Mouse (Mus musculus): ENCODE measurements at regions not wholly inside any gene's neighbourhood (a gene's known extent, or its start where the extent isn't known, plus 50 kb on each side); places are given as distances from the start of the nearest gene placed in this dataset.

GRCm38 (mm10) chr10:101038630-101039029, 448.3 kb downstream of the 1700017N19Rik start:
- TF ChIP-seq CTCF (IDR thresholded peaks at IDR 0.05; ENCODE audit: control insufficient read depth, insufficient read depth, insufficient replicate concordance, low read depth, low read length): no peak
- TF ChIP-seq POLR2A (IDR thresholded peaks at IDR 0.05; ENCODE audit: control insufficient read depth, low read depth, low read length): no peak
- Histone ChIP-seq H3K27me3 (ENCODE audit: control insufficient read depth, insufficient read depth, low read length) (no peaks in the 10 kb centered on the region), H3K36me3 (ENCODE audit: control insufficient read depth, insufficient read depth, low read length) (no peaks in the 10 kb centered on the region), H3K4me1 (ENCODE audit: control insufficient read depth, insufficient read depth, low read length) (no peaks in the 10 kb centered on the region), H3K27ac (ENCODE audit: control insufficient read depth, insufficient read depth, low read depth, low read length) (no peak overlapping the region), H3K4me3 (ENCODE audit: control insufficient read depth, low read depth, low read length) (no peak overlapping the region)

- Histone ChIP-seq H3K4me1 (ENCODE audit: control insufficient read depth, insufficient read depth, low read length) (no peaks in the 10 kb centered on the region), H3K4me3 (ENCODE audit: control insufficient read depth, low read depth, low read length) (no peak overlapping the region), H3K27ac (ENCODE audit: control insufficient read depth, insufficient read depth, low read depth, low read length) (no peak overlapping the region), H3K27me3 (ENCODE audit: control insufficient read depth, insufficient read depth, low read length) (no peaks in the 10 kb centered on the region), H3K36me3 (ENCODE audit: control insufficient read depth, insufficient read depth, low read length) (no peaks in the 10 kb centered on the region)
- TF ChIP-seq CTCF (IDR thresholded peaks at IDR 0.05; ENCODE audit: control insufficient read depth, insufficient read depth, insufficient replicate concordance, low read depth, low read length): no peak
- no peak for TF ChIP-seq POLR2A (IDR thresholded peaks at IDR 0.05; ENCODE audit: control insufficient read depth, low read depth, low read length)
Observed at GRCm38 (mm10) chr10:101039034-101039433, 448.8 kb downstream of the 1700017N19Rik start.

Measured in testis, adult 2 months (tissue).